Mouse (Mus musculus) adrenal gland, adult 18-20 months (tissue): Measurements from ENCODE around the gene Rapgef1. TPM values are rescaled to one million over a fixed set of nuclear protein-coding genes. Genes with fewer than 3 reads are reported as not detected.

ENCODE experiments used
- DNase-seq, 2 experiments: peaks; one replicate each; pipeline ENCODE4 v3.0.0; 2021 to 2022; ENCODE audit warnings: low spot score in 2 of 2
- total RNA-seq, 2 experiments: library from RNA; stranded (reverse); gene quantifications; 1 replicate in 1 of 2; 2 replicates in 1 of 2; pipeline ENCODE4 v1.2.3; 2021

The Rapgef1 gene
- total RNA-seq, 2 experiments from 2014 or later: 46.8 to 51.6 TPM

GRCm38 (mm10) chr2:29669711-29670110 lies 50.2 kb downstream of the Rapgef1 start:
- DNase-seq: no peak

GRCm38 (mm10) chr2:29670231-29670991 lies 50.9 kb downstream of the Rapgef1 start:
- no peak for DNase-seq

- no peak for DNase-seq
Observed at GRCm38 (mm10) chr2:29671374-29671773, 51.9 kb downstream of the Rapgef1 start.

GRCm38 (mm10) chr2:29671856-29672255 lies 52.3 kb downstream of the Rapgef1 start:
- no peak for DNase-seq

- no peak for DNase-seq
Observed at GRCm38 (mm10) chr2:29672746-29673536, 53.4 kb downstream of the Rapgef1 start.

GRCm38 (mm10) chr2:29674087-29674486 lies 54.6 kb downstream of the Rapgef1 start:
- no peak for DNase-seq

GRCm38 (mm10) chr2:29674545-29674944 lies 55.0 kb downstream of the Rapgef1 start:
- DNase-seq: no peak

DNA sequence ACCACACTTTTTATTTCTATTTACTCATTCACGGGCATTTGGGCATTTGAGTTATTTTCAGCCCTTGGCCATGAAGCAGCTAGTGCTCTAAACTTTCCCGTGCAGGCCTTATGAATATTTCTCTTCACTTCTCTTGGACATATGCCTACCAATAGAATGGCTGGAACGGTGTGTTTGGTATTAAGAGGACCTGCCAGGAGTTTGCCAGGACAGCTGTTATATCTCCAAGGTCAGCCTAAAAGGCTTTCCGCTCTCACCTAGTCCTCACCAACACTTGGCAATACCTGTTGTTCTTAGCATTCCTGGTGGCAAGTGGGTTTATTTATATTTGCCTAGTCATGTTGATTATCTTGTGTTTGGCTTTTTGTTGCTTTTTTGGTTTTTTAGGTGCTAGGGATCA lies 56.3 kb downstream of the Rapgef1 start:
- DNase-seq: no peak

GRCm38 (mm10) chr2:29676513-29676912 lies 57.0 kb downstream of the Rapgef1 start:
- no peak for DNase-seq

GRCm38 (mm10) chr2:29677842-29678241 lies 58.3 kb downstream of the Rapgef1 start:
- no peak for DNase-seq

DNA sequence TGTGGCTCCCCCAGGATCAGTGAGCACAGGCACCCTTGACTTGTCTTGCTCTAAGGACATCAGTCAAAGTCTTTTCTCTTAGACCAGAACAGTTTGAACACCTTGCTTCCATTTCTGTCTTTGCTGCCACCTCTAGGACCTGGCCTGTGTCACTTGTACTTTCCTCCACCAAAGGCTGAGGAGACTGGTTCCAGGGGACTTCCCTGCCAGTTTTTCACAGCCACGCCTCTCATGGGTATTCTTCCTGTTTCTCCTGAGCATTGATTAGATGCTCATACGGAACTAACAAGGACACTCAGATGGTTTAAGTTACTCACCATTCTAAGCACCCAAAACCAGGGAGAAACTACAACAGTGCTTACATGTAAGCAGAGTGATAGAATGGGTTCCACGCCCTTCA lies 59.0 kb downstream of the Rapgef1 start:
- DNase-seq: no peak

DNA sequence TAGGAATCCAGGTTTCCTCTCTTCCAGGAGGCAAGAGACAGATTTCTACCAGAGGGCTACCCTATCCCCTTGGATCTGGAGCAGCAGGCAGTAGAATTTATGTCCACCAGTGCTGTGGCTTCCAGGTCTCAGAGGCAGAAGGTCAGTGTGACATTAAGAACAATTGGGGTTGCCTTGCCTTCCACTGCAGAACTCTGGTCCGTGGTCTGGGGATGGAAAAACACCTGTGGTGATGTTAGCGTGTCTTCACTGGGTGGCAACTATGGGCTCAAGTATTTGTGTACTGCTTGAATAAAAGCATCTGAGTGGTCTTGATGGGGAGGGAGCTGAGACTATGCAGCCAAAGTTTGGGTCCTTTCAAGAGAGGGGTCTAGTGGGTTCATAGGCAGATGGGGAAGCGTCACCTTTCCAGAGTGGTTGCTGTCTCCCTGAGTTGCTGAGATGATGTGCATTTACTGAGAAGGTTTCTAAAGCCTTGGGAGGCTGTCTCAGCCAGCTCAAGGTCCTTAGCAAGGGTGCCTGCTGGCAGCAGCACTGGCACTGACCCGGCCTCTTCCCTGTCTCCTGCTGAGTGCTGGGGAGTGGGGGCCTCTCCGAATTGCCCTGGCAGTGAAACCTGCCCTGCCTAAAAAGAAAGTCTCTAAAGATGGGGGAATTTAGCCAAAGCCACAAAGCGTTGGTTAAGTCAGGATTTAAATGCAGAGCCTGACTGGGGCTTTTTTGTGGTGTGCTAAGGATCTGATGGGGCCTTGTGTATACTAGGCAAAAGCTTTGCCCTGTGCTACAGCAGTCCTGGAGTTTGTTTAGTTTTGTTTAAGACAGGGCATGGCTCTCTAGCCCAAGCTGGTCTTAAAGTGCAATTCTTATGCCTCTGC lies 60.4 kb downstream of the Rapgef1 start:
- DNase-seq: peak in 1 of 2 experiments; percentile 30

DNA sequence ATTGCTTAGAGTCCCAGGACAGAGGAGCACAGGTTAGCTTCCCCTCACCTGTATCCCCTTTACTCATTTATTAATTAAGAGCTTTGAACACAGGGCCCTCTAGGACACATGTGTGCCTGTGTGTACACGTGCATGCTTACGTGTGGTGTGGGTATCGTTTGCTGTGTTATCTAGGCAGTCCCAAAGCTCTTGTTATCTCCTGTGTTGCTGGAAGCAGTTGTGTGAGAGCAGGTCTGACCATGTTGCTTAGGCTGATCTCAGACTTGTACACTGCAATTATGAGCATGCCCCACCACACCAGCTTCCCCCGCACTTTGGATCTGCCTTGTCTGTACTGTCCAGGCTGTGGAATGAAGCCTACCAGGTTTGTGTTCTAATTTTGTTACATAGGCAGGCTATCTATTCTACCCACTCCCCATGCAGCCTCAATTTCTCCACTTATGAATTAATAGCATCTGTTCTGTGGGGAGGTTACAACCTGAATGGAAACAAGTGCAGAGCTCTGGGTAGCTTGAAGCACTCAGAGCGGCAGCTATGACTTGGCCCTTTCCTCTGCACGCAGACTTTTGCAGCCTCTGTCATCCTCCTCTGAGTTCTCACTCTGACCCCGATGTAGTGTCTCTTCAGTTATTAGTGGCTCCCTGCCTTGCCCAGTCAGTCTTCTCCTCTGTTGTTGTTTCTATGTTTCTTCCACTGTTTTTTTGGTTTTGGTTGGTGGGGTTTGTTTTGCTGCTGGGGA lies 63.9 kb downstream of the Rapgef1 start:
- no peak for DNase-seq

DNA sequence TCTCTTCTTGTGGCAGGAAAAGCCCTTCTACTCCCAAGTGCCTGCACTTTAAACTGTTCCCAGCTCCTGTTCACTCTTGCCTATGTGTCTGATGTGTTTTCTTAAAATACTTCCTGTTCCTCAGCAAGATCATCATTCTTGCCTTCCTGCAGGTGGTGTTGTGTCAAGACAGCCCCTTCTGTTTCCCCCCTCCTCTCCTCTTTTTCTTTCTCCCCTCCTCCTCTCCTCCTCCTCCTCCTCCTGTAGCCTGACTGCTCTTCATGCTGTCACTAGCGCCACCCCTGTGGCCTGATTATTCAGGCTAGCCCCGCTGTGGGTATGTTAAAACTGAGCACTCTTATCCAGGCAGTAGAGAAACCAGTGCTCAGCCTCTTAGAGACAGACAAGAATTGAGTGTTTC lies 65.0 kb downstream of the Rapgef1 start:
- no peak for DNase-seq

- no peak for DNase-seq
Observed at GRCm38 (mm10) chr2:29689014-29689413, 69.5 kb downstream of the Rapgef1 start.

- DNase-seq: no peak
Observed at GRCm38 (mm10) chr2:29689495-29689894, 70.0 kb downstream of the Rapgef1 start.

- no peak for DNase-seq
Observed at GRCm38 (mm10) chr2:29691068-29691467, 71.5 kb downstream of the Rapgef1 start.

- DNase-seq: no peak
Observed at GRCm38 (mm10) chr2:29691507-29691906, 72.0 kb downstream of the Rapgef1 start.

DNA sequence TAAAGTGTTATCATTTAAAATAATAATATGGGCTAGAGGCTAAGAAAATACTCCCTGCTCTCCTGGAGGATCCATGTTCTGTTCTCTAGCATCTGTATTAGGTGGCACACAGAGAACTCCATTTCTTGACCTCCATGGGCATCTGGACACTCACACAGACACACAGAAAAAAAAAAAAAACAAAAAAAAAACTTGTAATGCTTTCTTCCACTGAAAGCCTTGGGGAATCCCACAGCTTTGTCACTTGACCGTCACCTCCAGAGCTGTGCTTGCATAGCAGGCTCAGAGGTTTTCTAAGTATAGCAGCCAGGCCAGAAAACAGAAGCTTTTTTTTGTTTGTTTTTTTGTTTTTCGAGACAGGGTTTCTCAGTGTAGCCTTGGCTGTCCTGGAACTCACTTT lies 72.7 kb downstream of the Rapgef1 start:
- DNase-seq: no peak

- no peak for DNase-seq
Observed at GRCm38 (mm10) chr2:29696207-29696800, 76.8 kb downstream of the Rapgef1 start.
